Mouse (Mus musculus) effector memory CD4-positive, alpha-beta T cell, adult 7 months (primary cell): ENCODE data around the gene Lce1b. TPM values are rescaled to one million over a fixed set of nuclear protein-coding genes. Genes with fewer than 3 reads are reported as not detected.

ENCODE experiments used
- polyA plus RNA-seq: library from polyadenylated mRNA; unstranded; fragments of 100-300 nt; shearing (Covaris generic); gene quantifications from one replicate; pipeline ENCODE4 v1.2.1, GENCODE M21; 2017

The Lce1b gene
- polyA plus RNA-seq, result not detected

GRCm38 (mm10) chr3:92656826-92657225 is at the start of gene Lce1b:
Lce1b (minus strand) TSS chr3:92656926.

DNA sequence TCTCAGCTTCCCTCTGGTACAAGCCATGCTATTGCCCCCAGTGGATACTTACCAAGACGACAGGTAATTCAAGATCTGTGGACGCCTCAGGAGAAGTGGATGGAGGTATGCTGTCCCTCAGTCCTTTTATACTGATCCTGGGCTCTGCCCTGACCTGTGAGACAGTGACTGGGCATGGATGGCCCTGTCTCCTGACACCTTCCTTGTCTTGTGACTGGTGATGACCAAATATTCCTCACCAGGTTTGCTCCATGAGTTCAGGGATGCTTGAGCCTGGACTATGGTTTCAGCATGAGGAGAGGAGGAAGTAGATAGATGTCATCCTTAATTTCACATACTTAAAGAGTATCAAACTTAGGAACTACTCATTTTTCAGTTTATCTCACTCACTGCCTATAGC is 30.4 kb upstream of the Lce1b start, which contains the start of gene Lce1d:
Lce1d (minus strand) TSS at position 101 of the 400 bp plus-strand sequence.

GRCm38 (mm10) chr3:92678947-92679346 is 22.2 kb upstream of the Lce1b start, which contains the start of gene Lce1c:
Lce1c (plus strand) TSS chr3:92679247.

DNA sequence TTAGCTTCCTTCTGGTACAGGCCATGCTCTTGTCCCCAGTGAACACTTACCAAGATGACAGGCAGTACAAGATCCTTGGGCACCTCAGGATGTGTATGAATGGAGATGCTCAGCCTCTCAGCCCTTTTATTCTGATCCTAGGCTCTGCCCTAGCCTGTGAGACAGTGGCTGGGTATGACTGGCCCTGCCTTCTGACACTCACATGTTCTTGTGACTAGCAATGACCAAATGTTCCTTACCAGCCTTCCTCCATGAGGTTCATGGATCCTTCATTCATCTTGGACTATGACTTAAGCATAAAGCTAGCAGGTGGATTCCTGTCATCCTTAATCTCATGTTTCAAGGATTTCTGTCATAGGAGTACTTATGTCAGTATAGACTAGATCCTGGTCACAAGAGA is 13.5 kb upstream of the Lce1b start, which contains the start of gene Lce1a2:
Lce1a2 (minus strand) TSS at position 101 of the 400 bp plus-strand sequence.

DNA sequence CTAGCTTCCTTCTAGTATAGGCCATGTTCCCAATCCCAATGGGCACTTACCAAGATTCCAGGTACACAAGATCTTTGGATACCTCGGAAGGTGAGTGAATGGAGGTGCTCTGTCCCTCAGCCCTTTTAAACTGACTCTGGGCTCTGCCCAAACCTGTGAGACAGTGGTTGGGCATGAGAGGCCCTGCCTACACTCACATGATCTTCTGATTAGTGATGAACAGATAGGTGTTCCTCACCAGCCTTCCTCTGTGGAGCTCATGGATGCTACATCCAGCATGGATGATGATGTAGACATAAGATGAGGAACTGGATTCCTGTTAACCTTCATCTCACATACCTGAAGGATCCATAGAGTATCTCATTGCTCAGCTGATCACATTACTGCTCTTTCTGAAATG is 8.5 kb downstream of the Lce1b start, which contains the start of gene Lce1a1:
Lce1a1 (minus strand) TSS at position 101 of the 400 bp plus-strand sequence.

DNA sequence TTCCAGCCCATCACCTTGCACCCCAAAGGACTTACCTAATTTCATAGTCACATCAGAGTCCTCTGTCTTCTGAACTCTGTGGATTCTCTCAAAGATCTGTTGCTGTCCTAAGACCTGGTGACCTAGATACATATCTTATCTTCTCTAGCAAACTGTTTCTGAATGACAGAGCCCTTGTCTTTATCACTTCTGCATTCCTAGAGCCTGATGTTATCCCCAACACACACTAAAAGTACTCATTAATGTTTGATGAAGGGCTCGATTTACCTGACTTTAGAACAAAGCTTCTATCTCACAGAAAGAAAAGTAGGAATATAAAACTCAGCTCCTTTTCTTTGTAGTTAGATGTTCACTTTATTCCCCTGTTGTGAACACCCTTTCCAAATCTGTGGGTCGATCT is 35.2 kb downstream of the Lce1b start, which contains the start of gene Lce6a:
Lce6a (minus strand) TSS at position 101 of the 400 bp plus-strand sequence.

GRCm38 (mm10) chr3:92607392-92607791 is 49.3 kb downstream of the Lce1b start, which contains the start of gene 2210017I01Rik:
2210017I01Rik (minus strand) TSS chr3:92607492.

Other genes starting within 250 kb of the Lce1b start
- gene Sprr2i, start 248.9 kb downstream of the Lce1b start, polyA plus RNA-seq, result not detected
- not detected for gene Sprr2j-ps, start 238.8 kb downstream of the Lce1b start, polyA plus RNA-seq
- gene Gm9774, start 227.5 kb downstream of the Lce1b start, polyA plus RNA-seq, result 27.2 TPM
- gene Sprr2k, start 224.3 kb downstream of the Lce1b start, polyA plus RNA-seq, result not detected
- gene Sprr1b, start 218.1 kb downstream of the Lce1b start, polyA plus RNA-seq, result not detected
- not detected for gene Sprr3, start 198.2 kb downstream of the Lce1b start, polyA plus RNA-seq
- gene Sprr1a, start 171.0 kb downstream of the Lce1b start, polyA plus RNA-seq, result not detected
- gene Sprr4, start 156.4 kb downstream of the Lce1b start, polyA plus RNA-seq, result not detected
- gene 2310046K23Rik, start 122.4 kb downstream of the Lce1b start, polyA plus RNA-seq, result not detected
- not detected for gene Ivl, start 83.2 kb downstream of the Lce1b start, polyA plus RNA-seq
- gene Smcp, start 67.9 kb downstream of the Lce1b start, polyA plus RNA-seq, result not detected
- not detected for gene 2210017I01Rik, start 49.4 kb downstream of the Lce1b start, polyA plus RNA-seq
- not detected for gene Lce6a, start 35.3 kb downstream of the Lce1b start, polyA plus RNA-seq
- not detected for gene Lce1a1, start 8.6 kb downstream of the Lce1b start, polyA plus RNA-seq
- gene Lce1a2, start 13.4 kb upstream of the Lce1b start, polyA plus RNA-seq, result not detected
- gene Lce1c, start 22.3 kb upstream of the Lce1b start, polyA plus RNA-seq, result not detected
- gene Lce1d, start 30.3 kb upstream of the Lce1b start, polyA plus RNA-seq, result not detected
- not detected for gene Lce1e, start 52.1 kb upstream of the Lce1b start, polyA plus RNA-seq
- not detected for gene Lce1f, start 63.4 kb upstream of the Lce1b start, polyA plus RNA-seq
- not detected for gene Gm38119, start 82.2 kb upstream of the Lce1b start, polyA plus RNA-seq
- not detected for gene Lce1g, start 95.4 kb upstream of the Lce1b start, polyA plus RNA-seq
- not detected for gene Lce1h, start 108.1 kb upstream of the Lce1b start, polyA plus RNA-seq
- not detected for gene Lce1i, start 122.0 kb upstream of the Lce1b start, polyA plus RNA-seq
- gene Lce1j, start 133.6 kb upstream of the Lce1b start, polyA plus RNA-seq, result not detected
- gene Lce1k, start 151.0 kb upstream of the Lce1b start, polyA plus RNA-seq, result not detected
- not detected for gene Kprp, start 170.3 kb upstream of the Lce1b start, polyA plus RNA-seq
- gene Lce1l, start 194.4 kb upstream of the Lce1b start, polyA plus RNA-seq, result not detected
- gene 2310050C09Rik, start 213.3 kb upstream of the Lce1b start, polyA plus RNA-seq, result not detected